Mouse (Mus musculus) adrenal gland, adult (tissue): ENCODE measurements around the gene Kctd10.

ENCODE experiments used
- DNase-seq, 2 experiments: peaks; one replicate each; pipeline ENCODE4 v3.0.0; 2022 to 2023; ENCODE audit warnings: low spot score in 1 of 2; ENCODE audit not compliant: inconsistent age in 2 of 2

The Kctd10 gene

GRCm38 (mm10) chr5:114381013-114381351 lies 674 bp upstream of the Kctd10 start:
- DNase-seq: no peak

- no peak for DNase-seq
Measured at GRCm38 (mm10) chr5:114379763-114380162, 545 bp downstream of the Kctd10 start.

GRCm38 (mm10) chr5:114378936-114379335 lies 1.4 kb downstream of the Kctd10 start:
- peak in 1 of 2 experiments; percentile 55 for DNase-seq

- peak in 1 of 2 experiments; percentile 54 for DNase-seq
Measured at GRCm38 (mm10) chr5:114378177-114378920, 2.0 kb downstream of the Kctd10 start.

- peak in 1 of 2 experiments; percentile 64 for DNase-seq
Measured at GRCm38 (mm10) chr5:114374409-114375213, 5.7 kb downstream of the Kctd10 start.

GRCm38 (mm10) chr5:114373581-114373980 lies 6.7 kb downstream of the Kctd10 start:
- DNase-seq: no peak

GRCm38 (mm10) chr5:114373174-114373573 lies 7.1 kb downstream of the Kctd10 start:
- peak in 1 of 2 experiments; percentile 47 for DNase-seq

- peak in 1 of 2 experiments; percentile 21 for DNase-seq
Measured at GRCm38 (mm10) chr5:114372565-114372964, 7.7 kb downstream of the Kctd10 start.

- DNase-seq: peak in 1 of 2 experiments; percentile 25
Measured at GRCm38 (mm10) chr5:114371731-114372473, 8.4 kb downstream of the Kctd10 start.

- DNase-seq: peak in 1 of 2 experiments; percentile 23
Measured at GRCm38 (mm10) chr5:114371331-114371730, 9.0 kb downstream of the Kctd10 start.

GRCm38 (mm10) chr5:114370371-114370776 lies 9.9 kb downstream of the Kctd10 start:
- peak; percentile 63 to 70 for DNase-seq

GRCm38 (mm10) chr5:114369921-114370320 lies 10.4 kb downstream of the Kctd10 start:
- DNase-seq: no peak

- DNase-seq: no peak
Measured at GRCm38 (mm10) chr5:114368803-114369496, 11.4 kb downstream of the Kctd10 start.

GRCm38 (mm10) chr5:114368121-114368520 lies 12.2 kb downstream of the Kctd10 start:
- DNase-seq: no peak

- peak; percentile 74 to 82 for DNase-seq
Measured at GRCm38 (mm10) chr5:114365043-114365752, 15.1 kb downstream of the Kctd10 start.

- no peak for DNase-seq
Measured at GRCm38 (mm10) chr5:114360968-114361367, 19.3 kb downstream of the Kctd10 start.

- no peak for DNase-seq
Measured at GRCm38 (mm10) chr5:114359586-114359985, 20.7 kb downstream of the Kctd10 start.

GRCm38 (mm10) chr5:114358833-114359232 lies 21.5 kb downstream of the Kctd10 start:
- no peak for DNase-seq

GRCm38 (mm10) chr5:114356936-114357751 lies 23.2 kb downstream of the Kctd10 start:
- DNase-seq: peak in 1 of 2 experiments; percentile 10
